Mouse (Mus musculus): Measurements from ENCODE around the gene Alg12.

Gene Alg12

DNA sequence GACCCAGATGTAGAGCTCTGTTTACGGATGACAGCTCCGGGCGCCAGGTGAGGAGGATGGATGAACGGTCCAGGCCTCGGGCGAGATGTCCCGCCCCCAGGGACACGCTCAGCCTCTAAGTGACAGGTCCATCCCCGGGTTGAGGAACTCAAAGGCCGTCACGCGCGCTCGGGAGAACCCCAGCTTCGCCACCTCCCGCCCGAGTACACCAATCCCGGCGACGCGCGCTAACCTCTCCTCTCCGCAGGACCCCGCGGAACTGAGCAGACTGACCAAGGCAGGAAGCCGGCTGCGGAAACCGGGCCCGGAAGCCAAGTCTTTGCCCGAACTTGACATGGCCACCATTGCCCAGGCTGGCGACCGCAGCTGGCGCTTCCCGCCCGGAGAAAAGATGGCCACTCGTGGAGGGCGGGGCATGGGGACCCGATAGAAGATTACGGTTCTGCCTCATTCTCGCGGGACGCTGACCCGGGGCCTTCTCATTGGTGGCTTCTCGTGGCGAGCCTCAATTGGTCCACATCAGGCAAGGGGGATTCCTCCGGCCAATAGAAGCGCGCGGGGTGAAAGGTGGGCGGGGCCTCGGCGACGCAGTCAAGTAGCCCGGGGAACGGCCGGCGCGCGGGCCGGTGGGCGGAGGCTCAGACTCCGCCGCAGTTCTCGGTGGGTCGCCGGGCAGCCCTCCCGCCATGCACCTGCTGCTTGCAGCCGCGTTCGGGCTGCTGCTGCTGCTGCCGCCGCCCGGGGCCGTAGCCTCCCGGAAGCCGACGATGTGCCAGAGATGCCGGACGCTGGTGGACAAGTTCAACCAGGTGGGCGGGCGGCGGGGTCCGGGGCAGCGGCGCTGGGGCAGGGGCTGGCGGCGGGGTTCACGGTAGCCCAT is at the start of gene Alg12, which contains the start of gene Creld2:
Gene Alg12, minus strand, starts transcription at position 293 of the 880 bp plus-strand sequence.
Gene Creld2, plus strand, starts transcription at position 621 of the 880 bp plus-strand sequence.
- peak; percentile 100 for DNase-seq

DNA sequence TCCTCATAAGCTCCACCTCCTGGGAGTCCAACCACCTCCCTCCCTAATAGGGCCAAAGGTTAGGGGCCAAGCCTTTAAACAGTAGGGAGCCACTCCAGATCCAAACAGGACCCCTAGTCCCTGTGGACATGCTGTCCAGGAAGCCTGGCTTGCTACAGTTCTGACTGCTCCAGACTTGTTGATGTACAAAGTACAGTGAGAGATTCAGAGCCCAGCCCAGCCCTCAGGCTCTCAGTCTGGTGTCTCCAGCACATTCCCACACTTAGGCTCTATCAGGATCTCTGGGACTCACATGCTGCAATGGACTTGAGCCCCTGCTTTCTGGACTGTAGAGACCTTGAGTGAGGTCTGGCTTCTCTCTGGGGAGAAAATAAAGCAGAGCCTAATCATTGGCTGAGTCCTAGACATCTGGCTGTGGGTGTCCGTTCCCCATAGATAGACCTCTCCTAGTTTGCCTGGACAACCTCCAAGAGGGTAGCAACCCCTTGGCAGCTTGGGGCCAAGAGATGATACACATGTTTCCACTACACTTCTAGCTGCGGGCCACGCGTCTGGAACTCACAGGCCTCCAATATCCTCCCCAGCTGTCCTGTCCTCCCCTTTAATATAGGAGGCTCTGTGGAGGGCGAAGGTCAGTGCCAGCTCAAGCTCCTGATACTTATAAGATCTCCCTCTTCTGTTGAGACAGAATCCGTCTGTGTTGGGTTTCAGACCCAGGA is 49.1 kb upstream of the Alg12 start:
- peak; percentile 26 for DNase-seq

DNA sequence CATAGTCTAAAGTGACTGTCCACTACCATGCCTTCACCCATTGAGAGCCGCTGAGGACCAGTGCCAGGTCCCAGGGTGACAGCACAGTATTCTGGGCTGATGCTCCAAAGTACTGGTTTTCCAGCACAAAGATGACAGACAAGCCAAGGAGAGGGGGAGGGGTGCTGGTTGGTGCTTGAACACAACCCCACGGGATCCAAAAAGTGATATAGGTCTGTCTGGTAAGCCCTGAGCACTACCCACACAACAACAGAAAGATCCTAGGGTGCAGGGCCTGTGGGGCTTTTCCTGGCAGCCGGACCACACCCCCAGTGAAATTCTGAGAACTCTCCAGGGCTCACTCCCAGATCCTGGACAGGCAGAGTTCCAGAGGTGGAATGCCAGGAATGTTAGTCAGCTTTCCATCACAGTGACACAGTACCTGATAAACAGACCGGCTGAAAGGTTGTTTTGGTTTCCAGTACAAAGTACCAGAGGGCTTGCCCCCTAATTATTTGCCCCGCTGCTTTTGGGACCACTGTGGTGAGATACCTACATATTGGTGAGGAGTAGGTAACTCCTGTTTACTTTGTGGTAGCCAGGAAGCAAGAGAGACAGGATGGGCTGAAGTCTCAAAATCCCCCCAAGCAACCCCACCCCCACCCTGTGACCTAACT is 48.4 kb upstream of the Alg12 start:
- peak; percentile 57 for DNase-seq

DNA sequence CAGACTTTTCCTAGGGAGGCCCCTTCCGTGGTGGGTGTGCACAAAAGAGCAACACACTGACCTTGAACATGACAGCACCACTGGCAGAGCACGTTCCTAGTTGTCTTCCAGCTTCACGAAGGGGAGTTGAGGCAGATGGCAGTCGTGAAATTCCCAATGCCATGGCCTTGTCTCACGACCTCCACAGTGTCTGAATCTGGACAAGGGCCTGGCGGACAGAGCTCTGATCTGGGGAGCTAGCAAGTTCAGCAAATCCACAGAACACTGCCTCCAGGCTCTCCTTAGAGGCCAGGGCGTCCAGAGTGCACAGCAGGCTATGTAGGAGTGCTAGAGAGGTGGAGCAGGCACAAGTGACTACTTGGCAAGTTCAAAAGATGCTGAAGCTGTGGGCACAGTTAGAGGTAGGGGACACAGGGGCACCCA is 47.8 kb upstream of the Alg12 start:
- DNase-seq, result peak; percentile 44

DNA sequence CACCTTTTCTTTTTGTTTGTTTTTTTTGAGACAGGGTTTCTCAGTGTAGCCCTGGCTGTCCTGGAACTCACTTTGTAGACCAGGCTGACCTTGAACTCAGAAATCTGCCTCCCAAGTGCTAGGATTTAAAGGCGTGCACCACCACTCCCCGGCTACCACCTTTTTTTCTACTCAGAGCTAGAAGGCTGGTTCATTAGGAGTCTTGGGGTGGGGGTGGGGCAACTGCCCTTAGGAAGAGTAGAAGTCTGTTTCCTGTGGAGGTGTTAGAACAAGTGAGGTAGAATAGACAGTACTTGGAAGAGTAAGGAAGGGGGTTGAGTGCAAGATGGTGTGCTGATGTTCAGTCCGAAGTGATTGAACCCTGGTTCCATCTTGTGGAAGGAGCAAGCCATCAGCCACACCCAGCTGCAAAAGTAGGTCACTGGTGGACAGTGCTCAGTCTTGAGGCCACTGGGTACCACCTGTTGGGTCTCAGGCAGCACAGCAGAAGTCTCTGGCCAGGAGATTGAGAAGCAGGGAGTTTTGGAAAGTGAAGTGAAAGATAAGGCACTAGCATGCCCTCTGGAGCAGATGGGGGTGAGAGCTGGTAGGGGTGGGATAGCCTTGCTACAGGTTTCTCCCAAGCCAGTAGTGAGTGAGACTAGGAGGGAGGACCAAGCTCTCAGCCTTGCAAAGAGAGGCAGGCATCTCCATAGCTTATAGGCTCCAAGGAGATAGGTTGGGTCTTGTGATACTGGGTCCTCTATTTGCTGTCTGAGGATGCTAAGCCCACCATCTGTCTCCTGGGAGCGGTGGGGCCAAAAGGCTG is 47.0 kb upstream of the Alg12 start:
- peak; percentile 55 for DNase-seq

DNA sequence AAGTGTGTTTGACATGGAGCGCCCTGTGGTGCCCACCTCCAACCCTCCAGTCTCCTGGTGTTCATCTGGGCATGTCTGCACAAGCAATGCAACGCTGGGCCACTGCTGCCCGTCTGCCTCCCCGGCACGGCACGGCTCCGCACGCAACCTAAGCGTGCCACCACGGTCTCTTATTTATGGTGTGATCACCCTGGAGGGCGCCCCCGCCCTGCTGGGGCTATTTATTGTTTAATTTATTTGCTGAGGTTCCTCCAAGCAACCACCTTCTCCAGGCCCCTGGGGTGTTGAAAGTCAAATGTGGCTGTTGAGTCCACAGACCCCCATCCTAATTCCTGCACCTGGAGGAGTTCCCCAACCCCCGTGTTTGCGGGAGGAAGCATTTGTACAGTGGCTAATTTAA is 45.9 kb upstream of the Alg12 start:
- DNase-seq, result peak; percentile 68

DNA sequence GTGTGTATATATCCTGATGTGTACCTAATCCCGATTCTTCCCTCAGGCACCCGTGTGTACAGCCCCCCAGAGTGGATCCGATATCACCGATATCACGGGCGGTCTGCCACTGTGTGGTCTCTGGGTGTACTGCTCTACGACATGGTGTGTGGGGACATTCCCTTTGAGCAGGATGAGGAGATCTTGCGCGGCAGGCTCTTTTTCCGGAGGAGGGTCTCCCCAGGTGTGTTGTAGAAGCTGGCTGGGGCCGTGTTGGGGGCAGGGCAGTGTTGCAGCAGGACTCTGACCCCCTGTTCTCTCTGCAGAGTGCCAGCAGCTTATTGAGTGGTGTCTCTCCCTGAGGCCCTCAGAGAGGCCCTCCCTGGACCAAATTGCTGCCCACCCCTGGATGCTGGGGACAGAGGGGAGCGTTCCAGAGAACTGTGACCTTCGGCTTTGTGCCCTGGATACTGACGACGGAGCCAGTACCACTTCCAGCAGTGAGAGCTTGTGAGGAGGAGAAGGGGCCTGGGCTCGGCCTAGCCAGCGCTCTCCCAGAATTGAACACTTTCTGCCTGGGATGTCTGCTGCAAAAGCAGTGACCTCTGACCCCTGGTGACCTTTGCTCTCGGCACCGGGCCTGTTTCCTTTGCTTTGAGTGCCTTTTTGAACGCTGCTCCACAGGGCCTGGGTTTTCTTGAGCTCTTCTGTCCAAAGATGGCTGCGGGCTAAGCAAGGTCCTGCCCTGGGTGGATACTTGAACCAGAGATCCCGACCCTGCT is 45.3 kb upstream of the Alg12 start:
- DNase-seq, result peak; percentile 82

DNA sequence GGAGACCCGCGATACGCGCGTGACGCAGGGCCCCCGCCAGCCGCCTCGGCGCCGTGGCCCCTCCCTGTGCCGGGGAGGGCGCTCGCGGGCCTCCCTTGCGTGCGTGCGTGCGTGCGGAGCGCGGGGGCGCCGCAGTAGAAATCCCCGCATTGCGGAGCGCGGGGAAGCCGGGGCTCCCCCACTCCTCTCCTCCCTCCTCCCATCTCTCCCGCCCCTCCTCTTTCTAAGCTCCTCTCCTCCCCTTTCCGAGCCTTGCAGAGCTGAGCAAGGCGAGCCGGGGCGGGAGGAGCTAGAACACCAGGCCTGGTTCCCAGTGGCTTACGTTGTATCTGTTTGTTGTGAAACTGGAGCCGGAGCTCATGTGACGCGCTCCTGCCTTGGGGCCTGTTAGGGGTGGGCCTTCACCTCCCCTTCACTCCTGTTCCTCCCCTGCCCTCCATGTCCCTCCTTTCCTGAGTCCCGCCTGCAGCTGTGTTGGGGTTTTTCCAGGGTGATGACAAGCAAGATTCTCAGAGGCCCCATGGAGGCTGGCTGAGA is 44.6 kb upstream of the Alg12 start:
- DNase-seq, result peak; percentile 91

DNA sequence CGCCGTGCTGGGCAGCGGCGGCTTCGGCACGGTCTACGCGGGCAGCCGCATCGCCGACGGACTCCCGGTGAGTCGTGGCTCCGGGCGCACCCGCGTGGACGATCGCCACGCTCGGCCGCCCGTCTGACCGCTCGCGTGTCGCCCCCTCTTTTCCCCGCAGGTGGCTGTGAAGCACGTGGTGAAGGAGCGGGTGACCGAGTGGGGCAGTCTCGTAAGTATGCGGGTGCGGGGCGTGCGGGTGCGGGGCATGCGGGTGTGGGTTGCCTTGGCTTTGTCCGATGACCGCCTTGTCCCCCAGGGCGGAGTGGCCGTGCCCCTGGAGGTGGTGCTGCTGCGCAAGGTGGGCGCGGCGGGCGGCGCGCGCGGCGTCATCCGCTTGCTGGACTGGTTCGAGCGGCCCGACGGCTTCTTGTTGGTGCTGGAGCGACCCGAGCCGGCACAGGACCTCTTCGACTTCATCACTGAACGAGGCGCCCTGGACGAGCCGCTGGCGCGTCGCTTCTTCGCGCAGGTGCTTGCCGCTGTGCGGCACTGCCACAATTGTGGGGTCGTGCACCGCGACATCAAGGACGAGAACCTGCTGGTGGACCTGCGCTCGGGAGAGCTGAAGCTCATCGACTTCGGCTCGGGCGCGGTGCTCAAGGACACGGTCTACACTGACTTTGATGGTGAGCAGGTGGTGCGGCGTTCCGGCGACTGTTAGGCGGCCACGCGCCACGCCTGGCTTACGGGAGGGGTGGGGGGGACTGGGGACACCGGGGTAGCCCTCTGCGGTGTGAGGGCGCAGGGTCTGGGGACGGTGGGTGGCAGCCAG is 44.0 kb upstream of the Alg12 start:
- DNase-seq, result peak; percentile 83

DNA sequence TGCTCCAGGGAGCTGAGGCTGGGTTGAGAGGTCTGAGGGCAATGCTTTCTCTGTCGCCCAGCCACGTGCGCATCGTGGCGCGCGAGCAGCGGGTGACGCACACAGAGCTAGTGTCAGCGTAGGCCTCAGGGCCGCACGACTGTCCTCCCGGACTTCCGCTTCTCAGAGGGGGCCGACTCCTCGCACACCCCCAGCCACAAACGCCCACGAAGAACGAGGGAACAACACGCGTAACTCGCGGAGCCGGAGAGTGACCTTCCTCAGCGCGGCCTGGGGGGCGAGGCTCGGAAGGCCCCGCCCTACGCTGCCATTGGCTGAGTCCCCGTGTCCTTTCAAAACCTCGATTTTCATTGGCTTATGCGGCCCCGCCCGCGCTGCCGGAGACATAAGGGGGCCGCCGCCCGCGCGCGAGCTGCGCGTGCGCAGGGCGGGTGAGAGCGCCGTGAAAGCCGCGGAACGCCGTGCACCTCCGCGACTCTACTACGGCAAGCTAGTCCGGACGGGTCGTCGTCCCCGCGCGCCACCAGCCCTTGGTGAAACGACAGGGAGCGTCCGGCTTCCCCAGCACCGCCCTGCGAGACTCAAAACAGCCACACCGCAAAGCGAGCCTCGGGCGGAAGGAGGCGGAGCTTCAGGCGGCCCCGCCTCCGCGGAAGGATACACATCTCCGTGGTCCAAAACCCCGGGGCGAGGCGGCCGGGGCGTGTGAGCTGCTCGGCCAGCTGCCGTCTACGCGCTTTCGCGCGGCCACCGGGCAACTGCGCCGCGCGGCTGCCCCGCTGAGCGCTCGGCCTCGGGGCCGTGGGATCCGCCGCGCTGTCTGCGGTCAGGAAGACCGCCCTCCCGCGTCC is 42.9 kb upstream of the Alg12 start, which contains the start of gene Pim3:
Gene Pim3, plus strand, starts transcription at position 415 of the 851 bp plus-strand sequence.
- DNase-seq, result peak; percentile 99

DNA sequence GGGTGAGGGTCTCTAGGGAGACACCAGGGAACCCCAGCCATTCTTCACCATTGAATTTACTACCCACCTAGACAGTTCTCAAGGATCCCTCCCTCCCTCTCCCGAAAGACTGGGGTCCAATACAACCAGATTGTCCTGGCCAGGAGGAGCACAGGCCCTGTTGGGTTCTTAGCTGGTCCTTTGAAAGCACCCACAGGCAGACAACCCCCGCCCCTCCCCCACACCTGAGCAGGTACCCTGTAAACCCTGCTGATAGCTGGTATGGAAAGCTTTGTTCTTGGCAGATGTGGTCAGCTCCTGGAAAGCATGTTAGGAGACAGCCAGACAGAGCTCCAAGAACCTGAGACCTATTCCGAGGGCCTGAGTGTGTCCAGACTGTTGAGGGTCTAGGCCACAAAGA is 41.7 kb upstream of the Alg12 start:
- DNase-seq, result peak; percentile 80

DNA sequence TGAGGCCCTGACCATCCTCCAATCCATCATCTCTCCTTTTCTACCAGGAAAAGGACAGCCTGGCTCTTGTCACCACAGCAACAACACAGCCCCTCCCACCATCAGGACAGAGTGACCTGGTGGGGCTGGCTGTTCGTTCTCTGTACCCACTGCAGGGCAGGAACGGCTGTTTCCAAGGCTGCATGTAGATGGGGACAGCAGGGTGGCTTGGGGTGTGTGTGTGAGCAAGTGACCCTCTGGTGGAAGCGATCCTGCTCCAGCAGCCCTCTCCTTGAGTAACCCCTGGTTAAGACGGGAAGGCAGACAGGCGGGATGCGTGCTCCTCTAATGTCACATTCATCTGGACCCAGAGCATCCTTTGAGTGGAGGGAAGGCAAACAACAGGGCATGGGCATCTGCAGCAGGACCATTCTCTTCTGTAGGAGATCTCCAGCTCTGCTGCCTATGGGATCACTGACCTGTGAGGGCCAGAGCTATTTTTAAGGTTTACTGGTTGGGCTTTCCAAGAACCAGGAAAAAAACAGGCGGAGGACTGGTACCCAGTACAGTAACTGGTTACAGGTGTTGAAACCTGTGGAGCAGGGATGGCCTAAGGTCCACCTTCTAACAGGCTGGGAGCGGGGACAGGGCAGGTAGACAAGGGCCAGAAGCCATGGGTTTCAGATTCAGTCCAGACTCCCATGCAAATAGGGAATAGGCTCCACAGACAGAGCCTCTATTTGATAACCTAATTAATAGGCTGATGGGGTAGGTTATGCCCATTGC is 40.3 kb upstream of the Alg12 start:
- peak; percentile 52 for DNase-seq

DNA sequence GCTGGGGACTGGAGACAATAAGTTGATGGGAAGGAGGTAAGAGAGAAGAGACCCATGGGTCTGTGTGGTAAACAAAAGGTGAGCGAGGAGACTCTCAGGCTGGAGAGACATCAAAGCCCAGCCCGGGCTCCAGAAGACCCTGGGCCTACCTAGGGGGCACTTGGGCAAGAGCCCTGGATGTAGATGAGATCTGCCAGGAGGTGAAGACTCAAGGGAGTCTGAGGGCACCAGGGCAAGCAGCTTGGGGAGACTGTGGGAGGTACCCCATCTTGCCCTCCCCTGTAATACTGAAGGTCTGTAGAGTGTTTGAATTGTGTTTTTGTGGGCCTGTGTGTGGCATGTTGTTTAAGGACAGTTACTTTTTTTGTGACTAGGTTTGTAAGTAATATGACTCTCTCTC is 39.6 kb upstream of the Alg12 start:
- no peak for DNase-seq

DNA sequence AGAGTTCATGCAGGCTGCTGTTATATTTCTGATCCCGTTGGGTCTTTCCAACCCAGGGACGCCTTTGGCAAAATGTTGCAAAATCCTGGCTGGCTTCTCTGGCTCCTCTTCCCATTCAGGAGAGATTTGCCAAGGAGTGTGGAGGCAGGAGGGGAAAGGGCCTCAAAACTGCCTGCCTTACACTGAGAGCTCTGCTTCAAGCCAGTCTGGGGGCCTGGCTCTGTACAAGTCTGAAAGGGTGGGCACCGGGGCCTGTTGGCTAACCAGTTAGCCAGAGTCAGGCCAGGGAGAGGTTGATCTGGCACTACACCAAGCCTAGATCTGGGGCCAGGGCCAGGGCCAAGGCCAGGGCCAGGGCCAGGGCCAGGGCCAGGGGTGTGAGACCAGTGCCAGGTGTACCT is 39.0 kb upstream of the Alg12 start:
- DNase-seq, result peak; percentile 81

DNA sequence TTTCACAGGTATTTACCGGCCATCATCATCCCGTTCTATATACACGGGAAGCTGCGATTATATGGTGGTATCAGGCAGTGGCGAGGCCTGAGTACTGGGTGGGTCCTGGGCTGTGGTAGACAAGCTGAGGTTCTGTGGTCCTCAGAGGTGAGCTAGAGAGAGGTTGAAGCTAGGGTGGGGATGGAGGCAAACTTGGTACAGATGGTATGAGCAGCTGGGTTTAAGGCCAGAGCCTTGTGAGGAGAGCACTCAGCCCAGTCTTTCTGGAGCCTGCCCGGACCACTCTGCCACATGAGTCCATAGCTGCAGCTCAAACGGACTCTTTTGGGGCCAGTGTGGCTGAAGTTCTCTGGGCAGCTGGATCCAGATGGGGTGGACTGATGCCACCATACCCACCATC is 38.2 kb upstream of the Alg12 start:
- DNase-seq, result peak; percentile 48

DNA sequence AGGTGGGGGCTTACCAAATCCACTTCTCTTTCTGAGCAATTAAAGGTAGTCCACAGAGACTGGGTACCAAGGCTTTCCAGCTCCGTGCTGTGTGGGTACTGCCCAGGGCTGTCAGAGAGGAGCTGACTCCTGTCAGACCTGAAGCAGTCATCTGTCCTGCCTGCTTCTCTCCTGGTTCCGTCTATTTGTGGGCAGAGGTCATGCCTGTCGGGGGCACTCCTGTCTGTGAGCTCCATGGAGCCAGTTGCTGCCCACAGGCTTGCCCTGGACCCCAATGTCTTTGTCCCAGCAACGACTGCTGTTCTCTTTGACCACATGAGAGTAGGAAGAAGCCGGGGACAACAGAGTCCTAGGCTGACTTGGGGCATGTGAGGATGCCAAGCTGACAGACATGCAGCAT is 37.5 kb upstream of the Alg12 start:
- DNase-seq, result peak; percentile 40

DNA sequence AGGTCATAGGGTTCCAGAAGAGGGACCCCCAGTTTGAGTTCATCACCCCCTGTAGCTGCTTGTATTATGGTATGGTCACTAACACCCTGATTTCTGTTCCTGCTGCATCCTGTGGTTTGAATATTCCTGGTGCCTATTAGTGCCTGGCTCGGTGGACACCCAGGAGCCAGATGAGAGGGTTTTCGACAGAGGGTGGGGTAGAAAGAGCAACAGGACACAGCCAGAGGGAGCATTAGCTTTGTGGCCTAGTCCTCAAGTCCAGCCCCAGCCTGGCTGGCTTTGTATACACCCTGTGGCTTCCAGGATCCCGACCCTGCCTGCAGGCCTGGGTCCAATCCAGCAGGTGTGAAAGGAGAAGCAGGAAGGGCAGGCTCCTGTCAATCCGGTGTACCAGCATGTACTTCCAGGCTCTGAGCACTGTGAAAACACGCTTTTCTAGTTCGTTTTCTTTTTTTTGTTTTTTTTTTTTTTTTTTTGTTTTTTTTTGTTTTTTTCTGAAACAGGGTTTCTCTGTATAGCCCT is 36.8 kb upstream of the Alg12 start:
- peak; percentile 52 for DNase-seq

Data from cerebellum, adult 11-12 months (tissue).